Mouse (Mus musculus) midbrain, embryonic 16.5 days (tissue): ENCODE measurements around the gene Zfp213. TPM values are rescaled to one million over a fixed set of nuclear protein-coding genes. Genes with fewer than 3 reads are reported as not detected.
"Not testable (repeated sequence)": the region's sequence is repeated elsewhere in the genome, so short reads cannot be mapped to it uniquely, and the experiment has no call there.

Experiments
- ATAC-seq: fragments of 200-750 bp; cut with Nextera tagmentation; 2 replicates; pipeline ENCODE4 v1.8.0; 2017; ENCODE audit warnings: moderate TSS enrichment
- H3K27ac ChIP-seq: fragments of 300-500 bp; sonication (generic); 2 replicates; pipeline ENCODE4 v1.5.1; 2014; ENCODE audit warnings: mild to moderate bottlenecking, low read length, mixed read lengths
- H3K27me3 ChIP-seq: fragments of 300-500 bp; sonication (generic); 2 replicates; pipeline ENCODE4 v1.6.1; 2014; ENCODE audit warnings: low read depth, low read length, mixed read lengths; ENCODE audit not compliant: control insufficient read depth, insufficient read depth
- H3K36me3 ChIP-seq: fragments of 300-500 bp; sonication (generic); 2 replicates; pipeline ENCODE4 v1.6.1; 2014; ENCODE audit warnings: mild to moderate bottlenecking, low read length, moderate library complexity, mixed read lengths; ENCODE audit not compliant: control insufficient read depth, insufficient read depth
- H3K4me1 ChIP-seq: fragments of 300-500 bp; sonication (generic); 2 replicates; pipeline ENCODE4 v1.6.1; 2014; ENCODE audit warnings: mild to moderate bottlenecking, low read length, mixed read lengths; ENCODE audit not compliant: control insufficient read depth, insufficient read depth
- H3K4me2 ChIP-seq: fragments of 300-500 bp; sonication (generic); 2 replicates; pipeline ENCODE4 v1.6.1; 2014; ENCODE audit warnings: mild to moderate bottlenecking, low read length, mixed read lengths
- H3K4me3 ChIP-seq: fragments of 300-500 bp; sonication (generic); 2 replicates; pipeline ENCODE4 v1.5.1; 2014; ENCODE audit warnings: low read depth, mild to moderate bottlenecking, low read length, moderate library complexity, mixed read lengths
- H3K9ac ChIP-seq: fragments of 300-500 bp; sonication (generic); 2 replicates; pipeline ENCODE4 v1.6.1; 2014; ENCODE audit warnings: low read depth, low read length, mixed read lengths
- H3K9me3 ChIP-seq: fragments of 300-500 bp; sonication (generic); replicated peaks from 2 replicates; pipeline ENCODE4 v1.6.1; 2014; ENCODE audit warnings: mild to moderate bottlenecking, low read length, mixed read lengths; ENCODE audit not compliant: control insufficient read depth, poor library complexity, severe bottlenecking
- WGBS: fragments of 180-500 bp; shearing (Covaris S2); extraction: QIAGEN DNeasy Blood & Tissue Kit; methylation state at CpG from one replicate; pipeline ENCODE4 v1.1.7; 2014; 5-methylcytosine and 5-hydroxymethylcytosine counted together
- polyA plus RNA-seq: library from polyadenylated mRNA; unstranded; fragments of >200 nt; fragmentation: Nextera tagmentation; extraction: Ambion mirVana; gene quantifications from 2 replicates; pipeline ENCODE4 v1.2.1, GENCODE M21; 2015

Zfp213 gene
- polyA plus RNA-seq, 1 experiment from 2014 or later = 16.0 TPM

DNA sequence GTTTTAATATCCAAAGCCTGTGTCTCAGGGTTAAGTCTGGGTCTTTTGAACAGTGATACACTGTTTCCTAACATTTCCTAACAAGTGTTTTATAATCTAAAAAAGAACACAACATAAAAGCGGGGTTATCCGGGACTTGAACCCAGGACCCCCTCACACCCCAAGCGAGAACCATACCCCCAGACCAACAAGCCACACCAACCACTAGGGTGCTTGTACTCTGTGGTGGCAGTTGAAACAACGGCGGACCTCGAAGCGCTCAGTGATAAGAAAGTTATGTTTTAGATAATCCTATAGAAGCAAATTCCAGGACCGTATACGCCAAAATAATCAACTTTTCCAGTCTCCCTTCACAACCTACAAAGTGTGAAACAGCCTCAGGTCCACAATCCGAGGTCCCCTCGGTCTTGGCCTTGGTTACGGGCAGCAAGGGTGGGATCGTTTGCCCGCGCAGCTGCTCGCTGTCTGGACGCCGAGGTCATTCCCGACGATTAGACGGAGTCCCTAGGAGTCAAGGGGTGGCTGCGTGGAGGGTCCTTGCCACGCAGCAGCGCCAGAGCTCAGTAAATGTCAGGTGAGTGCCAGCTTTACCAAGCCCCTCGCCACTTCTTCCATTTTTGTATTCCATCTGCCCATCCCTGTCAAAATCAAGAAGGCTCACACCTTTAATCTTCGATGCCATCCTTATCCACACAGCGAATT, 26.3 kb downstream of the Zfp213 start:
- Histone ChIP-seq H3K27ac (no peak overlapping the region), H3K9me3 (no peaks in the 10 kb centered on the region), H3K4me1 (peaks cover 8% of the 10 kb centered on the region; the same call in 1 of the 2 replicates), H3K36me3 (no peaks in the 10 kb centered on the region), H3K4me2 (peak overlapping the region; percentile 59), H3K27me3 (peaks cover 46% of the 10 kb centered on the region), H3K4me3 (peak overlapping the region; percentile 38), H3K9ac (peak overlapping the region; percentile 34)
- no peak for ATAC-seq
- 5% methylated on average over 27 of the region's 27 CpGs for WGBS

DNA sequence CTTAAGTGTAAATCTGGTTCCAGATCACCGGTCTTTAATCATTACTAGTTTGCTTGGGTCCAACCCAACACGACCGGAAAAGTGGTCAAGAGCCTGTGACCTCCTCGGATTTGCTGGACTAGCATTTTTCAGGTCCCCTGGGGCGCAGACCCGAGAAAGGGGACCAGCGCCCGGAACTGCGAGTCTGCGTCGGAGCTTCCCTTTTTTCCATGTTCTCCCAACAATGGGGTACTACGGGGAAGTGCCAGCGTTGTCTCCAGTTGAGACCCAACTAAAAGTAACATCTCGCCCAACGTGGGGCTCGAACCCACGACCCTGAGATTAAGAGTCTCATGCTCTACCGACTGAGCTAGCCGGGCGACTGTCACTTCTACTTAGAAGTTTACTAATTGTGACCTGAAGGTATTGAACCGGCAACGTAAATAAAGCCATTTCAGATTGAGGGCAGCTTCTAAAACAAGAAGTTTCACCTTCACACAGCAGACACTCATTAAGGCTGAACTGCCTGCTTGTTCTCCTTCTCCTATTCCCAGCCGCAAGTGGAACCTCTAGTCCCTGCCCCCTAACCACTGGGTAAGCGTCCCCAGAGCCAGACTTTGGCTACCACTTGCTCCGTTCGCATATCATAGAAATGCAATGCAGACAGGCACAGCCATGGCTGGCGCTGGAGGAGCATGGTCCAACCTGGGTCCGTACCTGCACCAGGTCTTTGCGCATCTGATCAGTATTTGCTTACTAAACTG, 28.8 kb downstream of the Zfp213 start:
- H3K36me3 ChIP-seq, H3K27ac ChIP-seq, H3K9ac ChIP-seq, ATAC-seq, H3K4me1 ChIP-seq, H3K4me3 ChIP-seq, H3K4me2 ChIP-seq, H3K9me3 ChIP-seq: not testable (repeated sequence)
- WGBS = 1% methylated on average over 15 of the region's 29 CpGs
- peaks cover 38% of the 10 kb centered on the region for H3K27me3 ChIP-seq

DNA sequence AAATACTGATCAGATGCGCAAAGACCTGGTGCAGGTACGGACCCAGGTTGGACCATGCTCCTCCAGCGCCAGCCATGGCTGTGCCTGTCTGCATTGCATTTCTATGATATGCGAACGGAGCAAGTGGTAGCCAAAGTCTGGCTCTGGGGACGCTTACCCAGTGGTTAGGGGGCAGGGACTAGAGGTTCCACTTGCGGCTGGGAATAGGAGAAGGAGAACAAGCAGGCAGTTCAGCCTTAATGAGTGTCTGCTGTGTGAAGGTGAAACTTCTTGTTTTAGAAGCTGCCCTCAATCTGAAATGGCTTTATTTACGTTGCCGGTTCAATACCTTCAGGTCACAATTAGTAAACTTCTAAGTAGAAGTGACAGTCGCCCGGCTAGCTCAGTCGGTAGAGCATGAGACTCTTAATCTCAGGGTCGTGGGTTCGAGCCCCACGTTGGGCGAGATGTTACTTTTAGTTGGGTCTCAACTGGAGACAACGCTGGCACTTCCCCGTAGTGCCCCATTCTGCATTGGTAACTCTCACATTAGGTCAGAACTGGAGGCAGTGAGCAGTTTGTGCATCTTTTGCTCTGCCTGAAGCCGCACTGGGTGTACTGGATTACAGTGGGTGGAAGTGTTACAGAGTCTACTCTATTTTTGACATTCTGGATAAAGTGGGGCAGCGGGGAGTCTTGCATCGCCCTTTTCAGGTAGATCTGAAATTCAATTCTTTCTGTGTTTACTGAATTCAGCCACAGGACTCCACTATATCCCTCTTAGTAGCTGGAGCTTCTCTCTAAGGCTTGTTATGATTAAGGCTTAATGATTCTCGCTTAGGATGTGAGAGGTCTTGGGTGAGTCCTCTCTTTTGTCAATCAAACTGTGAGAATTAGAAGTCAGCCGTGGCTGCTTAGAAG, 30.2 kb downstream of the Zfp213 start:
- not testable (repeated sequence) for H3K9me3 ChIP-seq, H3K4me2 ChIP-seq, H3K27ac ChIP-seq, H3K9ac ChIP-seq, H3K4me1 ChIP-seq, H3K36me3 ChIP-seq, H3K4me3 ChIP-seq, ATAC-seq
- WGBS = 9% methylated on average over 10 of the region's 23 CpGs
- H3K27me3 ChIP-seq = peaks cover 24% of the 10 kb centered on the region

DNA sequence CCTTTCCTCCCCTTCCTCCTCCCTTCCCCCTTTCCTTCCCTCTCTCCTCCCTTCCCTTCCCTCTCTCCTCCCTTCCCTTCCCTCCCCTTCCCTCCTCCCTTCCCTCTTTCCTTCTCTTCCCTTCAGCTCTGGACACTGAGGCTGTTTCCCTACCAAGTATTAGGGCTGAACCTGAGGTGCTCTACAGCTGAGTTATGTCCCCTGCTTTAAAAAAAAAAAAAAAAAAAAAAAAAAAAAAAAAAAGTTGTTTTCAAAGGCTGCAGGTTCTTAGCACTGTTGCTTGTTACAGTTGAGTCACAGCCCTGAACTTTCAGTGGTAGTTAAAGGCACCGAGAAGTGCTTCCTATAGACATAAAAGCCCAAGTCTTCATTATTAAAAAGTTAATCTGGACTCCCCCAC, 32.6 kb downstream of the Zfp213 start:
- H3K9me3 ChIP-seq, H3K9ac ChIP-seq, H3K4me2 ChIP-seq, H3K36me3 ChIP-seq, H3K27ac ChIP-seq, H3K4me3 ChIP-seq, H3K27me3 ChIP-seq, ATAC-seq, H3K4me1 ChIP-seq: not testable (repeated sequence)
- WGBS = 32% methylated on average over 1 of the region's 1 CpGs

DNA sequence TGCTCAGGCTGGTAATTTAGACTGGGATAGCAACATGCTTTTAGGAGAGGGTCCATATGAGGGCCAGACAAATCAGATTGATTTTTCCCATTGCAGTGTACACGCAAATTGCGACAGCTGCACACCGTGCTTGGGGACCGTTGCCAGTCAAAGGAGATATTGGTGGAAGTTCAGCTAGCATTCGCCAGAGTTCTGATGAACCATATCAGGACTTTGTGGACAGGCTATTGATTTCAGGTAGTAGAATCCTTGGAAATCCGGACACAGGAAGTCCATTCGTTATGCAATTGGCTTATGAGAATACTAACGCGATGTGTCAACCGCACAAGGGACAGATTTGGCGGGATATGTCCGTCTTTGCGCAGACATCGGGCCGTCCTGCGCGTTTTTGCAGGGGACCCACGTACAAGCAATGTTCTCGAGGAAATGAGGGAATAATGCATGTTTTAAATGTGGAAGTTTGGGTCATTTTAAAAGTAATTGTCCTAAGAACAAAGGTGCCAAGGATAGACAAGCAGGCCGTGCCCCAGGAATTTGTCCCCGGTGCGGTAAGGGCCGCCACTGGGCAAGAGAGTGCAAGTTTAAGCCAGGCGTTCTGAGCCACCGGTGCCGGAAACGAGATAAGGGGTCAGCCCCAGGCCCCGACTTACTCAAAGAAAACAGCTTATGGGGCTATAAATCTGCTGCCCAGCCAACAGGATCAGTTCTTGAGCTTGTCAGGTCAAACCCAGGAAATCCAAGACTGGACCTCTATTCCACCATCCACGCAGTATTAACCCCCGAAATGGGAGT, 40.9 kb downstream of the Zfp213 start:
- not testable (repeated sequence) for H3K4me2 ChIP-seq, ATAC-seq, H3K9ac ChIP-seq, H3K4me3 ChIP-seq, H3K4me1 ChIP-seq, H3K27ac ChIP-seq, H3K27me3 ChIP-seq, H3K36me3 ChIP-seq, H3K9me3 ChIP-seq
- WGBS = 77% methylated on average over 30 of the region's 30 CpGs

DNA sequence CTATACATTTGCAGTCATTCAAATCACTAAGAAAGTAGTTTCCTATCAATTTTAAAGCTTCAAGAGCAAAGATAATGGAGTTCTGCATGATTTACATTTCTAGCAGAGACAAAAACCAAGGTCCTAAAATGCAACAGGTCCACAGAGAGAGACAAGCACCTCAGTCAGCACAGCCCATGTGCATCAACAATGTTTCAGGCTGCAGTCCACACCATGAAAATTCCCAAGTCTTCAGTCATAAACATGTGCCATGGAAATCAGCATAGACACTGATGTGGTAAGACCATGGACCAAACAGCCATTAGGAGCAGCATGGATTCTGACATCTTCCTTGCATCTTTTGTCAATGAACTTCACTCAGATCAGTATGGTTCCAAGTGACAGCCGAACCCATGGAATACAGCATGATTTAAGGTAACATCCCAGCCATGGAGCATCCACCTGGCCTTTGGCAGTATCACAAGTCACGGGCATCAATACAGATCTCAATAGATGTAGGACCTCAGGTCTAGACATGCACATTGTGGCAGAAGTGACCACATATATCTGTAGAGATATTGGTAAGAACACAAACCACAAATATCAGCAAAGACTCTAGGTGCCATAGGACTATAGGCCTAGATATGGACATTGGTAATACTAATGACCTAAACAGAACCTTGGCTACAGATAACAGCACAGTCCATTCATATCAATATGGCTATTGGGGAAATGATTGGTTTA, 45.2 kb downstream of the Zfp213 start:
- Histone ChIP-seq H3K9ac (no peak overlapping the region), H3K4me1 (no peaks in the 10 kb centered on the region), H3K4me2 (no peak overlapping the region), H3K36me3 (no peaks in the 10 kb centered on the region), H3K27ac (no peak overlapping the region), H3K9me3 (peaks cover 3% of the 10 kb centered on the region), H3K4me3 (no peak overlapping the region), H3K27me3 (no peaks in the 10 kb centered on the region)
- 72% methylated on average over 2 of the region's 2 CpGs for WGBS
- ATAC-seq = no peak
